Mouse (Mus musculus): ENCODE results near the gene Igll1.
A peak's percentile ranks its signal among the peaks of the same experiment; 100 is the strongest.

- TF ChIP-seq MAFK (IDR thresholded peaks at IDR 0.05; ENCODE audit: insufficient read depth, low read depth, low read length) (no peak), HCFC1 (IDR thresholded peaks at IDR 0.05; ENCODE audit: borderline replicate concordance, insufficient read depth, low read length) (peak; percentile 85)
Observed at GRCm38 (mm10) chr16:16870617-16871331, 7.0 kb upstream of the Igll1 start, which contains the start of the genes Top3b and Vpreb1.
